Mouse (Mus musculus): ENCODE data around the gene Kdm5b.
"Not testable (repeated sequence)": the region's sequence is repeated elsewhere in the genome, so short reads cannot be mapped to it uniquely, and the experiment has no call there.

Gene Kdm5b

DNA sequence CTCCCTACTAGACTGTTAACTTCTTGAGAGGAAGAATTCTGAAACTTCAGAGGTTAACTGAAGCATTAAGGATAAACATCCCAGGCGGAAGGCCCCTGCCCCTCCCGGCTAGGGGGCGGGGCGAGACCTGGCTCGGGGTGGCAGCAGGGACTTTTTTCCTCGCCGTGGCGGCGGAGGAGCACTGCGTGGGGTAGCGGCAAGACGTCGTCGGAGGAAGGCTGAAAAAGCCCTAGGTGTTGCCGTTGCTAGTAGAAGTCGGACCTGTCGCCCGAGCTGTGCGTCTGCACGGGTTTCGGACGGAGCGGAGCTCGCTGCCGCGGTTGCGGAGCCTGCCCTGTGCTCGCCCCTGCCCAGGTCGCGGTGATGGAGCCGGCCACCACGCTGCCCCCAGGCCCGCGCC lies at the start of gene Kdm5b:
Kdm5b (plus strand) TSS at position 196 of the 400 bp plus-strand sequence.
- in situ Hi-C loops (cut with MboI, MseI): no loop called here

DNA sequence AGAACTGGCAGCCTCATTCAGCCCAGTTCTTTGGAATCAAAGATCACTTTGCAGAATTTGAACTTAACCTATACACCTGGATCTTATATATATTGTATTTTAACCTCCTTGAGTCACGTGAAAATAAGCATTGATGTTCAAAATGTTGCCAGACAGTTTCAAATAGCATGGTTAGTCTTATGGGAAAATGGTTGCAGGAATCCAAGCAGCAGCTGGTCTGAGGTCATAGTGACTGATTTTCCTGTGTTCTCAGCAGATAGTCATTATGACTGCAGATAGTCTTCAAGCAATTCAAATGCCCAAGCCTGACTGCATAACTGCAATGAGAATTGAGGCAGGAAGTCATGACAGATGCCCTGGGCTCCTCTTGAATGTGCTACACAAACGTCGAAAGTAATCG lies 47.8 kb upstream of the Kdm5b start:
- in situ Hi-C loops (cut with MboI, MseI): no loop called here

DNA sequence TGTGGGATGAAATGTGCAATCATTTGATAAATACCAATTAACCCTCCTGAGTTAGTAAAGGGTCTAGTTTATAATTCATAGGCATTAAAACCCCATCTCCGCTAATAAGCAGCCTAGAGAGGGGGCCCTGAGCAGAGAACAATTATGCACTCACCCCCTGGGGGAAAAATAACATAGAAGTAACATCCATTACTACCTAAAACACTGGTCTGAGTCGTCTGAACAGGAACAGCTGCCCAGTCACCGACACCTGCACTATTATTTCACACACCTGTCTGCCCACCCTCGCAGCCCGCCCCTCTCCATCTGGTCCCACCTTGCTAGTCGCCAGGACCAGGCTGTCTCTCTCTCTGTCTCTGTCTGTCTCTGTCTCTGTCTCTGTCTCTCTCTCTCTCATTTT lies 47.4 kb upstream of the Kdm5b start:
- in situ Hi-C loops (cut with MboI, MseI): no loop called here

DNA sequence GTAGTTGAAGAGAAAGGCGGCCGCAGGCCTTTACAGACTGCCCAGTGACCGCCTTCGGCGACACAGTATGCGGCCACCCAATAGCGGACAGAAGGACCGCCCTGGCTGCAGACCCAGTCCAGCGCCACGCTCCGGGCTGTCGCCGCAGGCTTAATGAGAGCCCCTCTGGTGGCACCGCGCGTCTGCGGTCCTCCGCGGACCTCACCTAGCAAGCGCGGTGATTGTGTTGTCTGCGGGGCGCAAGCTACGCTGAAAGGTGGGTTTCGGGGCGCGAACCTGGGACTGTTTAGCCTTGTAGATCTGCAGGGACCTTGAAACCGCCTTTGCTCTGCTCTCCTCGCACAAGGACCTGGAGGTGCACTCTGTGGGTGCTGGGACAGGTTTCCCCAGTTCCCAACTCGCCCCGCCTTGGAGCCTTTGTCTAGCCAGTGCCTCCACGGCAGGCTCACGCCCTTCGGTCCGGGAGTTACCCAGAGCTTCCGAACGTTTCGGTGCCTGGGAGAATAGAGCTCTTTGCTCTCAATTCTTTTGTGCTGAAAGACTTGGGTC lies 46.6 kb upstream of the Kdm5b start:
- in situ Hi-C loops (cut with MboI, MseI): no loop called here

DNA sequence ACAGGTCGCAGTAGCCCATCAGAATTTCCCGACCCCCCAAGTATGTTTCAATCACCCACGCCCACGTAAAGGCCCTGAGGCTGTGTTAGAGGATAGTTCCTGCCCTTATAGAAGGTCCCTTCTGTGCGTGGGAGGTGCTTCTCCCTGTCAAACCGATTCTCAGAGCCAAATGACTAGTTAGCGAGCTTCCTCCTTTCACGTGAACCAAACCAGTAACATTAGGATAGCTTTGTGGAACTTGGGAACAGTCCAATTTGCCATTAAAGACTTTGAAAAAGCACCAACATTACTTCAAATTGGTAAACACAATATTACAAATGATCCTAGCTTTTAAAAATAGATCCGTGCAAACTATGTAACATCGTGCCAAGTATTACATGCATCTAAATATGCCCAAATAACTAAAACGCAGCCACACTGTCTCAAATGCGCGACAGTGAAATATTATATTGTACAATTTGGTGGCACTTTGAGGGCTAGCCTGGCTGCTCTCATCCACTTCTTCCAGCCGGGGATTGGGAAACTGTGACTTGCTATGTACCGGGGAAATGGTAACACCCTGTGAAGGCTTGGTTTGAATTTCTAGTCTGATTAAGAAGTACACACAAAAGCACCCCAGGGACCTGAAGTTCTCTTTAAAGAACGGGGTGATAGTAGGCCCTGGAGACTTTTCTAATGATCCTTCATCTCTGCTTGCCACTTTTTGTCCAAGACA lies 45.9 kb upstream of the Kdm5b start:
- in situ Hi-C loops (cut with MboI, MseI): no loop called here

DNA sequence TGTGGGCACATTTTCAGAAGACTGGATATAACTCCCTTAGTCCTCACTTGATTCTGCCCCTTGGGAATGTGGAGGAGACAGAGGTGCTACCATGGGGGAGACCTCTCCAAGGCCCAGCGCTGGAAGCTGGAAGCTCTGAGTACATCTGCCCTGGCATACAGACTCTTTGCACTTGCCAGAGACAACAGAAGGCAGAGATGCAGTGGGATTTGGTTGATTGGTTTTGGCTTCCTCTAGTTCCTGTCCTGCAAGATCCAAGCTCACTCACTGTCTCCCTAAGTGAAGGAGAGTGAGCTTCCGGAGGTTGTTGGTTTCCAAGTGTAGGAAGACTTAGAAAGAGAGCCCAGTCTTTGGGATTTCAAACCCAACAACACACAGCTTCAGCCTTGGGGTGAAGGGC lies 44.1 kb upstream of the Kdm5b start:
- in situ Hi-C loops (cut with MboI, MseI): no loop called here

DNA sequence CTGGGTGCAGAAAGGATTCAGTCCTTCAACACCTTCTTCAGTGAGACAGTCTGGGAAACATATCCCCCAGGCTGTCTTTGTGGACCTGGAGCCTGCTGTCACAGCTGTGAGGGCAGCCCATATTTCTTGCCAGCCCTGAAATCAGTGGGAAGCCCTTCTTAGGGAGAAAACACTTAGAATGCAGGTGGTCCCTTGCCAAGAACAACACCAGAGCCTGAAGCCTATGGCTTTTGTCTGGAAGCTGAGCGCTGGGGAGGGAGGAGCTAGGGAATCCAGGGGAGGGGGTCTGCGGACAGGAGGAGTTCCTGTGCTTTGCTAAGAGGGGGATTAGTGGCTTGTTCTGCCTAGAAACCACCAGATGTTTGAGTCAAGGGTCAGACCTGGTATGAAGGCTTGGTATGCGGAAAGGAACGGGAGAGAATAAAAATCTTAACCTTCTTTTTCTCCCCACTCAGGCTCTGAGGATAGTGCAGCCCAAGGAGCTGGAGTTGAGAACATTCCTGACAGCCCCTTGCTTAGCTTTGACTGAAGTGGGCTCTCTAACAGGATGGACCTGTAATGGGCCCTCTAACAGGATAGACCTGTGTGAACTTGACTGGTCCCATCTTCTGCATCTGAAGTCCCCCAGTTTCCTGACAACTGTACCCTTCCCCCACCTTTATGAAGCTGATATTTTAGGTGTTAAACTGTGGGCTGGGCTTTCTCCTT lies 43.3 kb upstream of the Kdm5b start:
- in situ Hi-C loops (cut with MboI, MseI): no loop called here

DNA sequence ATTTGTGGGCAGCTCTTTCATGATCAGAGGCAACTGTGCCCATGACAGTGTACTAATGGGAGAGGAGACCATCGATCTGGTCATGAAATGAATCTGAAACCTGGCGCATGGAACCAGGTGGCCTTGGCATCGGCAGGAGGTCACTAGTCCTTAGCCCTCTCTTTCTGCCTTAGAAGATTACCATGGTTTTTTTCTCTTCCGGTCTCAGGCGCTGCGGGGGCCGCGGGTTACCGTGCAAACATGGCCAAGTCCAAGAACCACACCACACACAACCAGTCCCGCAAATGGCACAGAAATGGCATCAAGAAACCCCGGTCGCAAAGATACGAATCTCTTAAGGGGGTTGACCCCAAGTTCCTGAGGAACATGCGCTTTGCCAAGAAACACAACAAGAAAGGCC lies 42.1 kb upstream of the Kdm5b start:
- in situ Hi-C loops (cut with MboI, MseI): not testable (repeated sequence)

DNA sequence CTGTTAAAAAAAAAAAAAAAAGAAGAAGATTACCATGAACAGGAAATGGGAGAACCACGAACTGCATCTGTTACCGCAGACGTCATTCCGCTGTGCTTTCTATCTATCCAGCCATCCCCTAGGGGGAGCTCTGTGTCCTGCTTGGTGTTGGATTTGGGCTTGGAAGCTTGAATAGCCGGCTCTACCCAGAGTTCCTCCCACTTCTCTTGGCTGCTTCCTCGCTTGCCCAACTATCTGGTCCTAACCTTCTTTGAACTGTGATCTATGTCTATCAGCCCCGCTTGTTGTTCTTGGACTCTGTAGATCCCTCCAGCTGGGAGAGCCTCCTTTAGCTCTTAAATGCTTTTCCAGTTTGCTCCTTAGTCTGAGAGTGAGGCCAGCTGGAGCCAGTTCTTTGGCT lies 41.3 kb upstream of the Kdm5b start:
- in situ Hi-C loops (cut with MboI, MseI): no loop called here

DNA sequence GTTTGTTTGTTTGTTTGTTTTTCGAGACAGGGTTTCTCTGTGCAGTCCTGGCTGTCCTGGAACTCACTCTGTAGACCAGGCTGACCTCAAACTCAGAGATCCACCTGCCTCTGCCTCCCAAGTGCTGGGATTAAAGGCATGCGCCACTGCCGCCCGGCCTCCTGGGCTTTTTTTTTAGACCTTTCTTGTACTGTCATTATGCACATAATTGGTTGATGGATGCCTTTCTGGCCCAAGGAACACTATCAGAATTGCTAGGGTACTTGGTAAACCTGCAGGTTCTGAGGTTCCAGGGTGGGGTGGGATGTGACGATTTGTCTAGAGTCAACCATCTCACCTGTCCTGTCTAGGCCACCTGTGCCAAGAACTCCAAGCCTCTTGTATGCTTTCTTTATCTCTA lies 40.8 kb upstream of the Kdm5b start:
- in situ Hi-C loops (cut with MboI, MseI): not testable (repeated sequence)

DNA sequence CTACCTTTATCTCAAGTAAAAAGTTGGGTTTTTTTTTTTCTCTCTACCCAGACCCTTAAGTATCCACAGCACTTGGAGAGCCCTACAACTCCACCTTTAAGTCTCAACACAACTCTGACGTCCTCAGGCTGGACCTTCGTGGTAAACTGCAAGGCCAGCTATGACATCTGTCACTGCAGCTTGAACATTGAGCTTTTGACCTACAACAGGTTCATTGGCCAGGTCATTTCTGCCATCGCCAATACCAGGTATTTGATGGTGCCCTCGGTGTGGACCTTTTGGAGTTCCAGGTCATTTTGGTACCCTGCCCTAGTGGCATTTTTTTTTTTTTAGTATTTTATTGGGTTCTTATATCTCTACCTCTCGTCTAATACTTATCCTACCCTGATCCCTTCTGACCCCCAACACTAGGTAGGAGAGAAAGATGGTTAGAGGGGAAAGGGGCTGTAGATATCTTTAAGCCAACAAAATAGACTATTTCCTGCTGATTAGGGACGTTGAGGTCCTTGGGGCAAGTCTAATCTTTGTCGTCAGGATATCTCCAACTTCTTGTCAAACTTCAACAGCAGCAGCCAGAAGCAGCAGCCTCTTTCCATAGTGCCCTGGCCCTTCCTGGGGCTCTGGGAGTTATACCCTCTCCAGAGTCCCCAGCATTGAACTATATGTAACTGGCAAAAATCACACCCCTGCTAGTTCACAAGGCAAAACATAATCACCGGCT lies 39.8 kb upstream of the Kdm5b start:
- in situ Hi-C loops (cut with MboI, MseI): no loop called here

DNA sequence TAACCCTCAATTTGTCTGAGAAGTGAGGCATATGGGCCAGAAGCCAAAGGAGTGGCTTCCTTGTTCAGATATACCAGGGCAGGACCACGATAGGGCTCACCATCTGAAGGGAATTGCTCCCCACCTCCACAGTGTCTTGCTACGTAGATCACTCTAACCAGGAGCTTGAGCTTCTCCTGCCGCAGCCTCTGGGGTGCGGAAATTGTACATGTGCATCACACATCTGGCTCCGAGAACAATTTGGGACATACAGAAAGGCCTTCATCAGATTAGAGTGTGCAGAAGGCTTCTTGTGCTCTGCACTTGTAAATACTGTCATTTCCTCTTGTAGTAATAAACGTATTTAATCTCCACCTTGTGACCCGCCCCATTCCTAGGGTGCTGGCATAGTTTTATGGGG lies 38.8 kb upstream of the Kdm5b start:
- in situ Hi-C loops (cut with MboI, MseI): no loop called here

DNA sequence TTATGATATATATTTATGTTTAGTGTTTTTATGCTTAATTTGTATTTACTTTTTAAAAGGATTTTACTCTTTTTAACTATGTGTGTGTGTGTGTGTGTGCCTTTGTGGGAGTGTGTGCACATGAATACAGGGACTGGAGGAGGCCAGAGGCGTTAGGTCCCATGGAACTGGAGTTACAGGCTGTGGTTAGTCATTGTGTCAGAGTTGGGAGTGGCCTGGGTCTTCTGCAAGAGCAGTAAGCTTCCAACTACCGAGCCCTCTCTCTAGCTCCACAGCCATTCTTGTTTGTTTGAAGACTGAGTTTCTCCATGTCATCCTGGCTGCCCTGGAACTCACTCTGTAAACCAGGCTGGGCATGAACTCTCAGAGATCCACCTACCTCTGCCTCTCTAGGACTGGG lies 37.6 kb upstream of the Kdm5b start:
- in situ Hi-C loops (cut with MboI, MseI): no loop called here

DNA sequence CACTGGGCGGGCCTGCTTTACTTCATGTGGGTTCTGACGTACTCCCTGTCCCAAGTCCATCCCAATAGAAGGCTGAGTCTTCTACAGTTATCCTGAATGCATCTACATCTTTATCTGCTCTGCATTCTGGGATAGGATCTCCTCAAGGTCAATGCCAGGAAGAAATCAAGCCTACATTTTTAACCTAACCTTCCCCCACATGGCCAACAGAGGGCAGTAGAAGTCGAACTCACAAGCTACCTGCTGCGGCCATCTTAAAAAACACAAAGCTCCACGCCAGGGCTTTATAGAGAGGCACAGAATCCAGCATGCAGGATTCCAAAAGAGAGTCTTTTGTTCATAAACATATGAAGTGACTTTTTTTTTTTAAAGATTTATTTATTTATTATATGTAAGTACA lies 35.5 kb upstream of the Kdm5b start:
- in situ Hi-C loops (cut with MboI, MseI): no loop called here

DNA sequence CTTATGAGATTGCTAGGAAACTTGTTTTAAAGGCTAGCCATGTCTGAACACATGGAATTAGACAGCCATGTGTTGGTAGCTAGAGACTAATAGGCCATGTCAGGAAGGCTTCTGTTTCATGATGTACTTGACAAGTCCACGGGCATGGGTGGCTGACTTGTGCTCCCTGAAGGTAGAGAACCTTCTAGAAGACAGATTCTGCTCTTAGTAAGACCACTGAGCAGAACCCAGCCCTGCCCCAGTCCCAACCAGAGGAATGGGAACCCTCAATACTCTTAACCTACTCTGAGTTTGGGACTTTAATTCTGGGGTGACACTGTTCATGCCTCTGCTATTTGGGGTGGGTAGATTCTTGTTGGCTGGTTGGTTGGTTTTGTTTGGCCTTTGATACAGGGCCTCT lies 35.0 kb upstream of the Kdm5b start:
- in situ Hi-C loops (cut with MboI, MseI): no loop called here

DNA sequence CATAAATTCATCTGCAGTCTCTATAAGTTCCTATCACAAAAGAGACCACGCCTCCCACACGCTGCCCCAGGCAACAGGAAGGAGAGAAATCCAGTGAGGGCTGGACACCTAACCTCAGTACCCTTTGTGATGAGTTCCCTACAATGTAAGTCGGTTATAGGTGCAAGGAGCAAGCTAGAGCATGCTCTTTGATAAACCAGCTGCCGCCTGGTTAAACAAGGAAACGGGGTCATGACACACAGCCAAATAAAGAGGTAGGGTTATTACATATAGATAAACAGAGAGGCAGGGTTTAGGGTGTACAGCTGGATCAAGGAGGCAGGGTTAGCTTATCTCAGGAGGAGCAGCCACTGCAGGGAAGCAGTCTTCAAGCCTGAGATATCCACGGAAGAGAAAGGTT lies 33.2 kb upstream of the Kdm5b start:
- in situ Hi-C loops (cut with MboI, MseI): no loop called here

DNA sequence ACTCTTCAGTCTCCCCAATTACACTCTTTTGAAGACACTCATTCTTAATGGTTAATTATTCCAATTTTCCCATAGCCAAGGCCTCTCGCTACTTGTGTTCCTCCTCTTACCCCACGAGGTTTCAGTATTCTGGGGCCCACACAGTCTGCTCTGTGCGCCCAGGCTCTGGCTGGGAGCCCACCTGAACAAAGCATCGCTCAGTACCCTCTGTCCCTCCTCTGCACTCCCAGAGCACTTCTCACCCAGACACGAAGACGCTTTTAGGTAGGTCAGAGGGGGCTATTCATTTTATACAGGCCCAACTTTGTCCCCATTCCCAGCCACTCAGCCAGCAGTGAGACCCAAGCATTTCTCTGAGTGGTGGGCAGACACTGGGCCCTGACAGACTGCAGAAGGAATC lies 29.4 kb upstream of the Kdm5b start:
- in situ Hi-C loops (cut with MboI, MseI): no loop called here

DNA sequence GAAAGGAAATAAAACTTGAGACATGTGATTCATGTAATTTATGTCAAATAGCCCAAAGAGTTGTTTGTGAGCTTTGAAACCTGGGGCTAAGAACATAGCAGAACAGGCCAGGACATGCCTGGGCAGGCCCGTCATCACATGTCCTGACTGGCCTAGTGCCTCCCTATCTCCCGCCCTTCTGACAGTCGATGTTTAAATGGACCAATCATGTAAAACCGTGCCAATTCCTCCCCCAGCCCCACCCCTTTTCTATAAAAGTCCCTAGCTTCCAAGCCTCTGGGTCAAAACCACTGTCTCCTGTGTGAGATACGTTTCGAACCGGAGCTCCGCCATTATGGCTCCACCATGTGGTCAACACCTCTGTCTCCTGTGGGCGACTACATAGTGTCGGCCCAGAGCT lies 26.3 kb upstream of the Kdm5b start:
- in situ Hi-C loops (cut with MboI, MseI): not testable (repeated sequence)

DNA sequence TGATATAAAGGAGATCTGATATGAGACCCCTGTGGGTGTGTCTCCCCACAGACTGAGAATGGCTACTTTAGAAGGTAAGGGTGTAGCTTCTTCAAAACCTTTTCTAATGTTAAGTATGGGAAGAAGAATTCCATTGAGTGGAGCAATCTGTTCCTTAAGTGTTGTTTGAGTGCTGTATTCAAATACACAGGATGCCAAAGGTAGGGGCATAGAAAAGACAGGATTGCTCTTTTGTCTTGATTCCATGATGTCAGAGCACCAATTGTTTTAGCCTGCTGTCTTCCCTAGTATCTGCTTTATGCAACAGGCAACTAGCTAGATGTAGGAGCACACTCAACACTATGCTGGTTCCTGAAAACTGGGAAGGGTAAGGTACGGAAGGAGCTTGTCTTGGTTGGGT lies 24.9 kb upstream of the Kdm5b start:
- in situ Hi-C loops (cut with MboI, MseI): no loop called here

DNA sequence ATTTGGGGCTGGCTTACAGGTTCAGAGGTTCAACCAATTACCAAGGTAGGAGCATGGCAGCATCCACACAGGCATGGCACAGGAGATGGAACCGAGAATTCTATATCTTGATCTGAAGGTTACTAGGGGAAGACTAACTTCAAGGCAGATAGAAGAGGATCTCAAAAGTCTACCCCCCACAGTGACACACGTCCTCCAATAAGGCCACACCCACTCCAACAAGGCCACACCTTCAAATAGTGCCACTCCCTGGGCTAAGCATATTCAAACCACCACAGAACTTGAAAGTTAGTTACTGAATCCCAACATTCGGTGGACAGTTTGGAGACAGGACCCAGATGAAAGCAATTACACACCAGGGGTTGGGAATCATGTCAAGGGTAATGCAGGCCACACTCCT lies 24.5 kb upstream of the Kdm5b start:
- in situ Hi-C loops (cut with MboI, MseI): no loop called here

DNA sequence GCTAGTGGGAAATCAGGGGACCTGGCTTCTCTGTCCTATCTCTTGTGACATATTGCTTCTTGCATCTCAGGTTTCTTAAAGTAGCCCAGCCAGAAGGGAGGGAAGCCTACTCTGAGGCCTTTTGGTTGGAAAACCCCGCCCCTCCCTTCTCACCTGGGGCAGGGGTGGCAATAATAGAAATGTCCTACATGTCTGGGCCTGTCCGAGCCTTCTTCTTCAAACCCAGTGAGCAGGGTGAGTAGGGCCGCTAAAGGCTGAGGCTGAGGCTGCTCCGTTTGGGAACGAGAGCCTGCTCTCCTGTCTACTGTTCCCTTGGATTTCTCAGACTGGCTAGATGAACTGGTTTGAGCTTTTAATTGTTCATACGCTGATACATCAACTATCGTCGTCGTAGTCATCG lies 19.4 kb upstream of the Kdm5b start:
- in situ Hi-C loops (cut with MboI, MseI): no loop called here

DNA sequence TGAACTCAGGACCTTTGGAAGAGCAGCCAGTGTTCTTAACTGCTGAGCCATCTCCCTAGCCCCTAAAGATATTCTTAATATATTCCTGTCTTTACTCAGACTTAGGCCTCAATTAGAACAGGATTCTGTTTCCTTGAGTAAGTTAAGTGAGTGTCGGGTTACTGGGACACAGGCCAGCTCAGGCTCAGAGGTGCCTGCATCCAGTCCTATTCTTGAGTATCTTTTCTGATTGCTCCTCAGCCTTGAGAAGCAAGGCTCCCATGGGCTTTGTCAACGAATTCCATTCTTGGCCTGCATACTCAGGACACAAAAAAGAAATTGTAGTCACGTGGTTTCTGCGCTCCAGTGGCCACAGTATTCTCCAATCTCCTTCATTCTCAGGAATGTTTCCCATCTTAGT lies 11.7 kb upstream of the Kdm5b start:
- in situ Hi-C loops (cut with MboI, MseI): no loop called here

Data from T-helper 17 cell (primary cell).